Mouse (Mus musculus) macrophage (primary cell): ENCODE results near the gene Olfr827. TPM values are rescaled to one million over a fixed set of nuclear protein-coding genes. Genes with fewer than 3 reads are reported as not detected.

Experiments used
- H3K27ac ChIP-seq: fragments of 350-480 bp; formaldehyde crosslinking; 2 replicates; pipeline ENCODE4 v1.9.0; 2021
- H3K36me3 ChIP-seq: fragments of 350-480 bp; formaldehyde crosslinking; 2 replicates; pipeline ENCODE4 v1.9.0; 2021; ENCODE audit errors: inconsistent target
- H3K4me3 ChIP-seq: fragments of 350-480 bp; formaldehyde crosslinking; 2 replicates; pipeline ENCODE4 v1.9.0; 2021; ENCODE audit errors: inconsistent target
- H3K79me2 ChIP-seq: fragments of 350-480 bp; formaldehyde crosslinking; 2 replicates; pipeline ENCODE4 v1.9.0; 2021; ENCODE audit errors: inconsistent target
- WGBS: methylation state at CpG from one replicate; pipeline ENCODE4 v1.1.7; 2026; ENCODE audit warnings: inconsistent platforms; ENCODE audit not compliant: missing documents; 5-methylcytosine and 5-hydroxymethylcytosine counted together
- polyA plus RNA-seq: library from polyadenylated mRNA; stranded (reverse); fragments of 250-400 nt; gene quantifications from 3 replicates; pipeline ENCODE4 v1.2.4, GENCODE M21; 2018; ENCODE audit warnings: inconsistent platforms
- total RNA-seq, 78 experiments: library from RNA; depleted of rRNA; stranded (reverse); fragments of 250-400 nt; gene quantifications; 1 replicate in 9 of 78; 2 replicates in 24 of 78; 3 replicates in 43 of 78; 4 replicates in 2 of 78; pipeline ENCODE4 v1.2.4; 2018; ENCODE audit warnings: inconsistent platforms in 56 of 78

Olfr827 gene
- not detected for total RNA-seq (2018; cell fraction: chromatin; rRNA removed)
- total RNA-seq (2018; cell fraction: cytosol; rRNA removed) = not detected
- not detected for total RNA-seq (2018; cell fraction: nucleus; rRNA removed)
- not detected in 3 replicates for polyA plus RNA-seq

- Histone ChIP-seq H3K36me3 (no peaks in the 10 kb centered on the region), H3K79me2 (no peaks in the 10 kb centered on the region), H3K27ac (no peak within 1 kb of the TSS), H3K4me3 (no peak within 1 kb of the TSS)
- WGBS = 64% methylated on average over 1 of the region's 1 CpGs
These were observed at the start of gene Olfr827 for GRCm38 (mm10) chr10:130214303-130214702. Gene Olfr827 (minus strand): TSS chr10:130214403.

- H3K36me3 ChIP-seq = no peaks in the 10 kb centered on the region
- WGBS = 76% methylated on average over 4 of the region's 4 CpGs
These were observed 49.0 kb upstream of the Olfr827 start for GRCm38 (mm10) chr10:130263203-130263602.

GRCm38 (mm10) chr10:130259483-130259882 lies 45.3 kb upstream of the Olfr827 start:
- H3K27ac ChIP-seq = no peak overlapping the region
- H3K79me2 ChIP-seq = no peaks in the 10 kb centered on the region
- H3K4me3 ChIP-seq = no peak overlapping the region
- no peaks in the 10 kb centered on the region for H3K36me3 ChIP-seq
- WGBS = 80% methylated on average over 1 of the region's 1 CpGs

More at GRCm38 (mm10) chr10:130263203-130263602, 49.0 kb upstream of the Olfr827 start:
- no peak overlapping the region for H3K4me3 ChIP-seq
- no peaks in the 10 kb centered on the region for H3K79me2 ChIP-seq
- H3K27ac ChIP-seq = no peak overlapping the region

- Histone ChIP-seq H3K27ac (no peak overlapping the region), H3K36me3 (no peaks in the 10 kb centered on the region), H3K79me2 (no peaks in the 10 kb centered on the region), H3K4me3 (no peak overlapping the region)
- WGBS = 24% methylated on average over 2 of the region's 2 CpGs
These were observed 30.1 kb upstream of the Olfr827 start for GRCm38 (mm10) chr10:130244271-130244670.

GRCm38 (mm10) chr10:130238318-130239209 lies 24.4 kb upstream of the Olfr827 start:
- no peak overlapping the region for H3K4me3 ChIP-seq
- H3K79me2 ChIP-seq = no peaks in the 10 kb centered on the region
- H3K27ac ChIP-seq = no peak overlapping the region
- 93% methylated on average over 2 of the region's 2 CpGs for WGBS
- H3K36me3 ChIP-seq = no peaks in the 10 kb centered on the region

GRCm38 (mm10) chr10:130234576-130234975 lies 20.4 kb upstream of the Olfr827 start:
- Histone ChIP-seq H3K27ac (no peak overlapping the region), H3K36me3 (no peaks in the 10 kb centered on the region), H3K4me3 (no peak overlapping the region), H3K79me2 (no peaks in the 10 kb centered on the region)
- WGBS = 57% methylated on average over 1 of the region's 1 CpGs

GRCm38 (mm10) chr10:130232117-130232516 lies 17.9 kb upstream of the Olfr827 start:
- Histone ChIP-seq H3K36me3 (no peaks in the 10 kb centered on the region), H3K4me3 (no peak overlapping the region), H3K27ac (no peak overlapping the region), H3K79me2 (no peaks in the 10 kb centered on the region)
- 80% methylated on average over 1 of the region's 1 CpGs for WGBS

GRCm38 (mm10) chr10:130229584-130229983 lies 15.4 kb upstream of the Olfr827 start:
- H3K4me3 ChIP-seq = no peak overlapping the region
- no peak overlapping the region for H3K27ac ChIP-seq
- 91% methylated on average over 5 of the region's 5 CpGs for WGBS
- no peaks in the 10 kb centered on the region for H3K79me2 ChIP-seq
- H3K36me3 ChIP-seq = no peaks in the 10 kb centered on the region

GRCm38 (mm10) chr10:130228246-130228645 lies 14.0 kb upstream of the Olfr827 start:
- no peaks in the 10 kb centered on the region for H3K79me2 ChIP-seq
- H3K36me3 ChIP-seq = no peaks in the 10 kb centered on the region
- WGBS = 0% methylated on average over 1 of the region's 1 CpGs

GRCm38 (mm10) chr10:130225034-130225433 lies 10.8 kb upstream of the Olfr827 start:
- Histone ChIP-seq H3K27ac (no peak overlapping the region), H3K79me2 (no peaks in the 10 kb centered on the region), H3K36me3 (no peaks in the 10 kb centered on the region), H3K4me3 (no peak overlapping the region)
- 74% methylated on average over 3 of the region's 3 CpGs for WGBS

More at GRCm38 (mm10) chr10:130228246-130228645, 14.0 kb upstream of the Olfr827 start:
- no peak overlapping the region for H3K27ac ChIP-seq
- no peak overlapping the region for H3K4me3 ChIP-seq

- Histone ChIP-seq H3K36me3 (no peaks in the 10 kb centered on the region), H3K79me2 (no peaks in the 10 kb centered on the region), H3K4me3 (no peak within 1 kb of the TSS), H3K27ac (no peak within 1 kb of the TSS)
- WGBS = 92% methylated on average over 1 of the region's 1 CpGs
These were observed 30.1 kb downstream of the Olfr827 start, which contains the start of gene Olfr826 for GRCm38 (mm10) chr10:130184086-130184485. Gene Olfr826 (minus strand): TSS chr10:130184186.

- no peaks in the 10 kb centered on the region for H3K79me2 ChIP-seq
- no peak within 1 kb of the TSS for H3K27ac ChIP-seq
- no peak within 1 kb of the TSS for H3K4me3 ChIP-seq
- no peaks in the 10 kb centered on the region for H3K36me3 ChIP-seq
These were observed 47.5 kb downstream of the Olfr827 start, which contains the start of gene Olfr825 for GRCm38 (mm10) chr10:130166666-130167065. Gene Olfr825 (minus strand): TSS chr10:130166766.

GRCm38 (mm10) chr10:130165196-130165595 lies 49.0 kb downstream of the Olfr827 start:
- Histone ChIP-seq H3K79me2 (no peaks in the 10 kb centered on the region), H3K4me3 (no peak overlapping the region), H3K36me3 (no peaks in the 10 kb centered on the region), H3K27ac (no peak overlapping the region)
